Mouse (Mus musculus) CH12F3 (cell line): ENCODE data around the gene Cand2.

Experiments used
- in situ Hi-C: fragments of 300-500 bp; cut with MboI; formaldehyde crosslinking; loops from 2 replicates; pipeline ENCODE4 v1.14.3; 2020; ENCODE audit warnings: low sequenced_read_pairs

Gene Cand2

GRCm38 (mm10) chr6:115773966-115774413 lies 348 bp upstream of the Cand2 start:
- in situ Hi-C loops = no loop called here

DNA sequence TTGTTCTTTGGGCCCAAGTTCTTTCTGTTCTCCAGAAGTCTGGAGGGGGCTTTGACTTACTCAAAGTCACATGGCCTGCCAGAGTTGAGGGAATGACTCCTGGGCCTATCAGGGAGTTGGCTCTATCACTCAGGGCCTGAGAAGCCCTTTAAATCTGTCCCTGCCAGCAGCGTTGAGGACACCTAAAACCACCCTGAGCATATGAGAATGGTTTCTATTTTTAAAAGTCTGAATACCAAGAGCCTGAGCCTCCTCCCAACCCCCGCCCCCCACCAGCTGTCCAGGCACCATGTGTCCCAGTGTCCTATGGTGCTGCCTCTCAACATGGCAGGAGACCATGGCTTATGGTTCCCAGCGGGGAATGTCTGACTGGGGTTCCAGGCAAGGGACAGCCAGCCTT lies 1.5 kb downstream of the Cand2 start:
- in situ Hi-C loops = no loop called here

GRCm38 (mm10) chr6:115776363-115776762 lies 2.0 kb downstream of the Cand2 start:
- in situ Hi-C loops = no loop called here

GRCm38 (mm10) chr6:115782781-115783180 lies 8.4 kb downstream of the Cand2 start:
- in situ Hi-C loops = no loop called here

DNA sequence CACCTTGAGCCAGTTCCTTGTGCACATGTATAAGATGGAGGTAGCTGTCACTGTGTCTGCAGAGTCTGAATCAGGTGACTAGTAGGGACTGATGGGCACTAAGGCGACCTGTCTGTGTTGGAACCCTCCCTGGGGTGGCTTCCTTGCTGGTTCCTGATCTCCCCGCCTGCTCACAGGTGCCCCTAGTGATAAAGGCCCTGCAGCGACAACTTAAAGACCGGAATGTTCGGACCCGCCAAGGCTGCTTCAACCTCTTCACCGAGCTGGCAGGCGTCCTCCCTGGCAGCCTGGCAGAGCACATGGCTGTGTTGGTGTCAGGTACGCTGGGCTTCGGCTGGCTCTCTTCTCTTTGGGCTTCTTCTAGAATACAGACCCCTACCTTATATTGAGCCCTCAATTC lies 16.7 kb downstream of the Cand2 start:
- in situ Hi-C loops = no loop called here

DNA sequence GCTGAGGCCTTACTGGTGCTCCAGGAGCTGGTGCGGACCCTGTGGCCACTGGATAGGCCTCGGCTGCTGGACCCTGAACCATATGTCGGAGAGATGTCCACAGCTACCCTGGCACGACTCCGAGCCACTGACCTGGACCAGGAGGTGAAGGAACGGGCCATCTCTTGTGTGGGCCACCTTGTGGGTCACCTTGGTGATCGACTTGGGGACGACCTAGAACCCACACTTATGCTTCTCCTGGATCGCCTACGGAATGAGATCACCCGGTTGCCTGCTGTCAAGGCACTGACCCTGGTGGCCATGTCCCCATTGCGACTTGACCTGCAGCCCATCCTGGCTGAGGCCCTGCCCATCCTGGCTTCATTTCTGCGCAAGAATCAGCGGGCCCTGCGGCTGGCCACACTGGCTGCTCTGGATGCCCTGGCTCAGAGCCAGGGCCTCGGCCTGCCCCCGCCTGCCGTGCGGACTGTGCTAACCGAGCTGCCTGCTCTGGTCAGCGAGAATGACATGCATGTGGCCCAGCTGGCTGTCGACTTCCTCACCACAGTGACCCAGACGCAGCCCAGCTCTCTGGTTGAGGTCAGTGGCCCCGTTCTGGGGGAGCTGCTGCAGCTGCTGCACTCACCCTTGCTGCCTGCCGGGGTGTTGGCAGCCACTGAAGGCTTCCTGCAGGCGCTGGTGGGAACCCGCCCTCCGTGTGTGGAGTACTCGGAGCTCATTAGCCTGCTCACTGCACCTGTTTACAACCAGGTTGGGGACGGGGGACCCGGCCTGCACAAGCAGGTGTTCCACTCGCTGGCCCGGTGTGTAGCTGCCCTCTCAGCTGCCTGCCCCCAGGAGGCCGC lies 17.7 kb downstream of the Cand2 start:
- in situ Hi-C loops = no loop called here

- in situ Hi-C loops = no loop called here
Measured at GRCm38 (mm10) chr6:115792691-115793215, 18.4 kb downstream of the Cand2 start.

DNA sequence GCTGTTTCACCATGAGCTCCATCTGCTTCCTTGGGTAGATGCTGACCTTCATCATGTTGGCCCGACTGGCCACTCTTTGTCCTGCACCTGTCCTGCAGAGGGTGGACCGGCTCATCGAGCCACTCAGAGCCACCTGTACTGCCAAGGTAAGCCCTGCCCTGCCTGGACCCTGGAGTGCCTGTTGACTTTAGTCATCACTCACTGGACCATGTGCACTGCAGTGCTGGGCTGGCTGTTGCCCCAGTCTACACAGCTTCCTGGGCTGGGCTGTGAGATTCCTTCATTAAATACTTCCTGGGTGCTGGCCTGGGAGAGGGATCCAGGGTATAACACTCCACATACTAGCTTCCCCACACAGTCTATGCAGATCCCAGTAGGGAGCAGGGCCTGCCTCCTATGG lies 27.5 kb downstream of the Cand2 start:
- in situ Hi-C loops = no loop called here

- in situ Hi-C loops = no loop called here
Measured at GRCm38 (mm10) chr6:115803541-115804382, 29.4 kb downstream of the Cand2 start.

DNA sequence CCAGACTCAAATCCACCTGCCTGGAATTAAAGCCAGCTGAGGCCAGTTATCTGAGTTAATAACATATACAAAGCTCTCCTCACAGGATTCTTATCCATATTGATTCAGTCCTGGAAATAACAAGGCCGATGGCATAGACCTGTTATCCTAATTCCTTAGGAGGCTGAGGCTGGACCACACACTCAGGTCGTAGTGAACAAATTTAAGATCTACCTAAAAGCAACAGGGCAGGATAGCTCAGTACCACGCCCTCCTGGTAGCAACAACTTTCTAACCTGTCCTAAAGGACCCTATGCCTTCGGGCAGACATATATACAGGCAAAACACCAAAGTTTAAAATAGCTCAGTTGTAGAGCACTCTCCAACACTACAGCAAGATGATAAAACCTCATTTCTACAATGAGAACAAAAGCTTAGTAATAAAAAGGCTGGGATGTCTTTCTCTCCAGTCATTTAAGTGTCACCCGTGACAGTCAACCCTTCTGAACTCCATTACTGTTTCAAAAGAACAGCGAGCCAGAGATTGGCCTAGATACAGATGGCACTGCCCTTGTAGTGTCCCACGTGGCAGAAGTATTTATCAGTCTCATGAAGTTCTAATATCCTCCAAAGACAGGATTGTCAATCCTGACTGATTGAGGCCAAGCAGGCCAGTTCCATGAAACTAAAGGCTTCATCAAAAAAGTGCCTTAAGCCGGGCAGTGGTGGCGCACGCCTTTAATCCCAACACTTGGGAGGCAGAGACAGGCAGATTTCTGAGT lies 30.3 kb downstream of the Cand2 start:
- in situ Hi-C loops = no loop called here

DNA sequence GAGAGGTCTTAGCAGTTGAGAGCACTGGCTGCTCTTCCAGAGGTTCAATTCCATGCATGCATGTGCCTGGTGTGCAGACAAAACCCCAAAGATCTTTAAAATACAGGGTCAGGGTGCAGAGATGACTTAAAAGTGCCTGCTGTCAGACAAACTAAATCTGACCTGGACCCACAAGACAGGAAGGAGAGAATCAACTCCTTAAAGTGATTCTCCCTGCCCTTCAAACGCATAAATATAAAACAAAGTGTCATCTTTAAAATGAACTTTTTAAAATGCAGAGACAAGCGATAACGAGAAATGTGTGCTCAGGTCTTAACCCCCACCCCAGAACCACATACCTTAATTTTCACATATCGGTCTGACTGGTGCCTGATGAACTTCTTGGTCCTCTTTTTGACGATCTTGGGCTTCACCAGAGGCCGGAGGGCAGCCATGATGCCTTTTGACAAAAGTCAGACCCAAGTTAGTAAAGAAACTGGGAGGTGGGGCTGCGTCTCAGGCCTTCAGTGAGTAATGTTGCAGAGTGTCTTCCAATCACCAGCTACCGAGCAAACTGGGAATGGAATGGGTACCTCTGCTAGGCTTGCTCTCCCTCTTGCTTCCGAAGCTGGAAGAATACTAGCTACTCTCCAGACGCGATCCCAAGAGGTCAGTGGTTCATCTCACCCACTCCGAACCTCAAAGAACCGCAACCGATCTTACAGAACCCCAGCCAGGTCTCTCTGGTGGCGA lies 33.3 kb downstream of the Cand2 start:
- in situ Hi-C loops = no loop called here

GRCm38 (mm10) chr6:115808196-115808487 lies 33.8 kb downstream of the Cand2 start:
- in situ Hi-C loops = no loop called here

DNA sequence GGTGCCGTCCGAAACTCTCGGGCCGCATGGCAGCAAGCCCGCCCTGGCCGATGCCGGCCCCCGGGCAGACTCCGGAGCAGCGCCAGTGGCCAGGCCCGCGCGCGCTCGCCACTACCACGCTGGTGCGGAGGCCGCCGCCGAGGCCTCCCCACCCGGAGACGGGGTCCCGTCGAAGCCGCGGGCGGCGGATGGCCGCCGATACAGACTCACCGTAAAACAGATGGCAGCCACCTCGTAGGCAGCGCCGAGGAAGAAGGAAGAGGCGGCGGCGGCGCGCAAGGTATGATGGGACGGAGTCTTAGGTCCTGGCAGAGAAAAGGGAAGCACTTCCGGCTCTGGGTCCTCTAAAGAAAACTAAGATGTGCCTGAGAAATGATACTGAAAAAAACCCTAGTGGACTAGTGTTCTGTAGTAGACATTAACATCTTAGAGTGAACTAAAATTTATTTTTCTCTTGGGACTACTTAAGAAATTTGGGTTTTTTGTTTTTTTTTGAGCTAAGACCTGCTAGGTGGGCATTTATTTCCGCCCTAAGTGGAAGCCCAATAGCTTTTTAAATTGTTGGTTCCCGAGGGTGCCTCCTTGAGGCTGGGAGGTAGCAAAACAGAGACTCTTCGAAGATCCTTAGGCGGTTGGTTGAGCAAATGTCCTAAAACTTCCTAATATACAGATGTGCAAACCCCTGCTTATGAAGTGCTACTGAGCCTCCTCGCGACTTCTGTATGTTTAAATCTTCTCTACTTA lies 34.3 kb downstream of the Cand2 start, which contains the start of gene Rpl32:
TSS of gene Rpl32 (minus strand) at position 260 of the 744 bp plus-strand sequence.
- in situ Hi-C loops = no loop called here

GRCm38 (mm10) chr6:115811606-115812005 lies 37.3 kb downstream of the Cand2 start:
- in situ Hi-C loops = no loop called here

DNA sequence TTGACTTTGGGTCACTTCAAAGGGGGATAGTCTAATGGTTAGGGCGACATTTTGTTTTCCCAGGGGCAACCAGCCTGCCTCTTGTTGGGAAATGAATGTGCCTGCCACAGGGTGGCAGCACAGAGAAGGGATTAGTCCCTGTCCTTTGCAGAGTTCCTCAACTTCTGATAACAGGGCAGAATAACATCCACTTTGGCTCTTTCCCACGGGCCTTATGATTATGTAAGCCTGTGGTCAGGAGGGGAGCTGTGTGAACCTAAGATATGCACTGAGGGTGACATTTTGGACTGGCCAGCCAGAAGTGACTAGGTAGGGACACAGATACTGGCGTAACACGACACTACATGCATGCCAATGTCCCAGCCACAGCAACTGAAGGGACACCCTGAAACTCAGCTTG lies 39.8 kb downstream of the Cand2 start:
- in situ Hi-C loops = no loop called here

- in situ Hi-C loops = no loop called here
Measured at GRCm38 (mm10) chr6:115815041-115815440, 40.7 kb downstream of the Cand2 start.

DNA sequence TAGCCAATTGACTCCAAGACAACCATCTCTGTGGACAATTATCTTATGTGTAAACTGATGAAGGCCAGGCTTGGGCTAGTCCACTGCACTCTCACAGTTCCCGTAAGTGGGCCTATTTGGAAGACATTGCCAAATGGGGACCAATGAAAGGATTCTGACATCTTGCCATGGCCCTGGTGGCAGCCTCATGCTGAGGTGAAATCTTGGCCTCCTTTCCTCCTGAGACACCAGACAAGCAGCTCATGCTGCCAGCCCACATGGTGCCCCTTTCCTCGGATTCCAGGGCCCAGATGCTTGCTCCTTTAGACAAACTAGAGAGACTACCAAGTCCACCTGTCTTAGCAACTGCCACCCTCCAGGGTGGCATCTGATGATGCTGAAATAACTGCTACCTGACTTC lies 43.8 kb downstream of the Cand2 start:
- in situ Hi-C loops = no loop called here

- in situ Hi-C loops = no loop called here
Measured at GRCm38 (mm10) chr6:115821216-115821993, 47.1 kb downstream of the Cand2 start.
